Mouse (Mus musculus): ENCODE results near the gene Tbx10.

GRCm38 (mm10) chr19:3985261-3985681 is 7.3 kb upstream of the Tbx10 start:
- TF ChIP-seq GABPA (IDR thresholded peaks at IDR 0.05; ENCODE audit: low read depth, low read length), result no peak
- no peak for TF ChIP-seq USF1 (IDR thresholded peaks at IDR 0.05; ENCODE audit: low read depth, low read length)
- TF ChIP-seq JUND (IDR thresholded peaks at IDR 0.05; ENCODE audit: low read depth, low read length), result no peak
- no peak for TF ChIP-seq CTCF (IDR thresholded peaks at IDR 0.05 in 2 of 3, conservative IDR thresholded peaks at IDR 0.05 in 1 of 3; ENCODE audit: control insufficient read depth in 1 of 3, insufficient read depth in 1 of 3, low read depth in 2 of 3, low read length in 3 of 3, poor library complexity in 1 of 3, severe bottlenecking in 1 of 3)
- no peak for TF ChIP-seq MAZ (IDR thresholded peaks at IDR 0.05; ENCODE audit: low read depth, low read length)
- TF ChIP-seq SMC3 (IDR thresholded peaks at IDR 0.05; ENCODE audit: low read depth, low read length), result no peak
- TF ChIP-seq POLR2A (IDR thresholded peaks at IDR 0.05; ENCODE audit: control insufficient read depth in 1 of 2, insufficient read depth in 1 of 2, low read depth in 1 of 2, low read length in 2 of 2, poor library complexity in 1 of 2), result no peak
- no peak for TF ChIP-seq KAT2A (conservative IDR thresholded peaks at IDR 0.05; ENCODE audit: low read depth, low read length)
- no peak for TF ChIP-seq CHD1 (IDR thresholded peaks at IDR 0.05; ENCODE audit: low read depth, low read length)
- no peak for TF ChIP-seq CHD2 (IDR thresholded peaks at IDR 0.05; ENCODE audit: low read length)
- no peak for TF ChIP-seq NELFE (IDR thresholded peaks at IDR 0.05; ENCODE audit: low read depth, low read length)
- TF ChIP-seq ZNF384 (IDR thresholded peaks at IDR 0.05; ENCODE audit: low read depth, low read length), result no peak
- no peak for TF ChIP-seq MAX (IDR thresholded peaks at IDR 0.05; ENCODE audit: low read length)
- no peak for TF ChIP-seq BHLHE40 (IDR thresholded peaks at IDR 0.05; ENCODE audit: borderline replicate concordance, low read depth, low read length)

Data from MEL (cell line).